Mouse (Mus musculus): ENCODE data around the gene Zfp59.
"Not testable (repeated sequence)": the region's sequence is repeated elsewhere in the genome, so short reads cannot be mapped to it uniquely, and the experiment has no call there.

Gene Zfp59

DNA sequence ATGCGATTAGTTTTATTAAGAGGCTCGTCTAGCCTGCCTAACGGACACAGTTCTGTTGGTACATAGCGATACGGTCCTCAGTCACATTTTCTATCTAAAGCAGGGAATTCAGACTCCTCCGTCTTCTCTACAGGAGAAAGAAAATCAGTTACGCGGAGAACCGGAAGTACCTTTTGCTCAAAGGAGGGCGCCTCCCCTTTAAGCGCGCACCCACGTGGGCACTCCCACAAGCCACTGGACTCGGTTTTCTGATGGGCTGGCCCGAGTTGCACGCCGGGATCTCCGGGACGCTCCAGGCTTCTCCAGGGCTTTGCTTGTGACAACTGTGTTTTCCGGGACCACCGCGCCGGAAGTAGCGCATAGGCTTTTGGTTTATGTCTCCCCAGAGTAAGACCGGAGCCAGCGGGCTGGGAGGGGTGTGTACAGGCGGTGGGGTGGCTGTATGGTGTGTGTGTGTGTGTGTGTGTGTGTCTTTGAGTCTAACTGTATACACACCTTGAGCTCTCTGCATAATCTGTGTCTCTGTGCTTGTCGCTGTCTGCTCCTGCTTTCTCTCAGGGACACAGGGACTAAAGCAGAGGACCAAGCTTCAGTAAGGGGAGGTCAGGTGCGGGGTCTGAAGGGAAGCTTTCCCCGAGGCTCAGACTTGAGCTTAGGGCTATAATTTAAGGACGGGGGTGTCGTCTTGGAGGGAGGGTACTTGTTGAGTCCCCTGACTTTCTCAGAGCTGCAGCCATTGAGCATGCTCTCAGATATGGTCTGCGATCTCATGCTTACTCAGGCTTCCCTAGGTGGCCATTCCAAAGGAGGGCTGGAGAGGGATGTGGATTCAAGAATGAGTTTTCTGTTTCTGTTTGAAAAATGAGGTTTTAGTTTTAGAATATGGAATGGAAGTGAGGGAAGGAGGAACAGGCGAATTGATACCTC lies at the start of gene Zfp59:
TSS of gene Zfp59 (plus strand) at position 285 of the 927 bp plus-strand sequence.
- peak; percentile 96 for DNase-seq (ENCODE audit: low spot score)

DNA sequence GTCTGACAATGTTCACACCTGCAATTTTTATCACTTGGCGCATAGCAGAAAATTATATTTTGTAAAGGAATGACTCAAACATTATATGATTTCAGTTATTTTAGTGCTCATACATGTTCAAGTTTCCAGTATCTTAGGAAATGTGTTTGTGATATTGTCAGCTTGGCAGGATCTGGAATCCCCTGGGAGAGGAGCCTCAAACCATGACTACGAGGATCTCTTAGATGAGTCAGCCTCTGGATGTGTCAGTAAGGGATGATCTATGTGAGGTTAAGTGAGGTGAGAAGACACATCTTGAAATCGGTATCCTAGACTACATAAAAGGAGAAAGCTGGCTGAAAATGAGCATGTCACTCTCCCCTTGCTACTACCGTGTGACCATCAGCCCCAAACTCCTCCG lies 49.1 kb upstream of the Zfp59 start:
- no peak for DNase-seq (ENCODE audit: low spot score)

DNA sequence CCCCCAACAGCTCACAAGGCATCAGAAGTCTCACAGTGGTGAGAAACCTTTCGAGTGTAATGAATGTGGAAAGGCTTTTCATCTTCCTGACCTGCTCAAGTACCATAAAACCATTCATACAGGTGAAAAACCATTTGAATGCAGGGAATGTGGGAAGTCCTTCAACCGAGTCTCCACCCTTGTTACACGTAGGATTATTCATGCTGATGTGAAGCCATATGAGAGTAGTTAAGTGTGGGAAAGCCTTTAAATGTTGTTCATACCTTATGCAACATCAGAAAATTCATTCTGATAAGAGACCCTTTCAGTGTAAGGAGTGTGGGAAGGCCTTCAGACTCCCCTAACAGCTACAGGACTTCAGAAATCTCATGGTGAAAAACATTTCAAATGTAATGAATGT lies 44.5 kb upstream of the Zfp59 start:
- not testable (repeated sequence) for DNase-seq (ENCODE audit: low spot score)

DNA sequence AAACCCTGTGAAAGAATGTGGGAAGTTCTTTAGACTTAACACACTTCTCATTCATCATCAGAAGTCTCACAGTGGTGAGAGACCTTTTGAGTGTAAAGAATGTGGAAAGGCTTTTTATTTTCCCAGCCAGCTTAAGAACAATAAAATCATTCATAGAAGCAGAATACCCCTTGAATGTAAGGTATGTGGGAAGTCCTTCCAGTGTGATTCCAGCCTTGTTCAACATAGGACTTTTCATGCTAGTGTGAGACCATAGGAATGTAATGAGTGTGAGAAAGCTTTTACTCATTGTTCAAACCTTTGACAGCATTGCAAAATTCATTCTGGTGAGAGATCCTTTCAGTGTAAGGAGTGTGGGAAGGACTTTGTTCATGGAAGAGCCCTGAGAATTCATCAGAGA lies 43.8 kb upstream of the Zfp59 start:
- no peak for DNase-seq (ENCODE audit: low spot score)

DNA sequence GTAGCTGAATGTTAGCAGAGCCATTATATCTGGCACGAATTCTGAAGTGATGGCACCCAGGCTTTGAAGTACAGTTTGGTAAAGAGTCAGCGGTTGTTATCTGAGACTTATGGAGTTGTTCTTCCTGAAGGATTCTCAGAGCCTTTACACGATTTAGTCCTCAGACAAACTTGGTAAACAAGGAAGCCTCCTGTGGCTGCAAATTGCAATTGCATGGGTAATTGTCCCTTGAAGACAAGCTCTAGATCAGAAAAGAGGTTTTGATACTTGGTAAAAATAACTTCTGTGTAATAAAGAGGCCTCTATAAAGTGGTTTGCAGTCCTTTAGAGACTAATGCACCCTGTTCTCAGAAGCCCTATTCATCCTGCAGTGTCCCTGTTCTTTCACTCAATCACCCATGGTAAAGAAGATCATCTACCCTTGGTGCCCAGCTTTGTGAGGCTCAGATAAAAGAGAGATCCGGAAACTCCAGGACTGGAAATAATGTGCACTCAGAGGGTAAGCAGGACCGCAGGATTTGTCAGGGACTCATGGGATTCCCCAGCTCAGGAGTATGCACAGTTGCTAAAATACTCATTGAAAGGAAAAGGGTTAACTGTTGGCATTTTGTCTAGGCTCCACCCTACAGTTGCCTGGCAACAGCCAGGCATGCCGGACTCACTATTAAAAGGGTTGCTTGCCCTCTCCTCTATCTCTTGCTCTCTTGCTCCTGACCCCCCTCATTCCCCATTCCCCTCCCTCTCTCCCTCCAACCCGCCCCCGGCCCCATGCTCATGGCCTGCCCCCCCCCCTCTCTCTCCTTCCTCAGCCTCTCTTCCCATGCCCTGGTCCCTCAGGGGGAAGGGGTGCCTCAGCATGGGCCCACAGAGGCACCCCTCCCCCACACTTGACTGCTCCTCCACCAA lies 40.2 kb upstream of the Zfp59 start:
- peak; percentile 88 for DNase-seq (ENCODE audit: low spot score)

DNA sequence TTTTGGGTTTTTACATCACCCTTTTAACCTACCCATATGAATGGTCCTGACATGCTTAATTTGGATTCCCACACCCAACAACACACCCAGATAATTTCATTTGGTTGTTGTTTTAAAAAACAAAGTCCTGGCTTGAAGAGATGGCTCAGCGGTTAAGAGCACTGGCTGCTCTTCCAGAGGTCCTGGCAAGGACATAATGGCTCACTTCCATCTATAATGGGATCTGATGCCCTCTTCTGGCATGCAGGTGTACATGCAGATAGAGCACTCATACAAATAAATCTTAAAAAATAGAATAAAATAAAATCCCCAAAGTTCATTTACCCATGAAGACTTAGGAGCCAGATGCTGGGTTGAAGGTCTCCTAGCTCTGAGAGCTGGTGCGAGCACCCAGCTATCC lies 37.3 kb upstream of the Zfp59 start:
- peak; percentile 34 for DNase-seq (ENCODE audit: low spot score)

DNA sequence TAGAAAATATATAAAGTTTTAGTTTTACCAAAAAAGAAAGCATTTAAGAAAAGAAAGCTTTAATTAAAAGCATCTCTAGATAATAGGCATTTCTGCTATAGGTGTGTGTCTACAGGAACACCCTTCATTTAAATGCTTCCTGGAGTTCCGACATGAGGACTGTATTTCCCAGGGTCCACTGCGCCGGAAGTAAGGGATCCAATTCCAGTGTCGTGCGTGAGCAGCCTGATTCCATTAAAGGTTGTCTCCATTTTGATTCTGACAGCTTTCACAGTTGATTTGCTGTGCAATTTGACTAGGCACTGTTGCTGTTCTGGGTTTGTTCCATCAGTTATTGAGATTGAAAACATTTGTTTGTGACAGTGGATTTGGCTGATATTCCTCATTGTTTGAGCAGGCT lies 35.4 kb upstream of the Zfp59 start:
- DNase-seq (ENCODE audit: low spot score), result no peak

DNA sequence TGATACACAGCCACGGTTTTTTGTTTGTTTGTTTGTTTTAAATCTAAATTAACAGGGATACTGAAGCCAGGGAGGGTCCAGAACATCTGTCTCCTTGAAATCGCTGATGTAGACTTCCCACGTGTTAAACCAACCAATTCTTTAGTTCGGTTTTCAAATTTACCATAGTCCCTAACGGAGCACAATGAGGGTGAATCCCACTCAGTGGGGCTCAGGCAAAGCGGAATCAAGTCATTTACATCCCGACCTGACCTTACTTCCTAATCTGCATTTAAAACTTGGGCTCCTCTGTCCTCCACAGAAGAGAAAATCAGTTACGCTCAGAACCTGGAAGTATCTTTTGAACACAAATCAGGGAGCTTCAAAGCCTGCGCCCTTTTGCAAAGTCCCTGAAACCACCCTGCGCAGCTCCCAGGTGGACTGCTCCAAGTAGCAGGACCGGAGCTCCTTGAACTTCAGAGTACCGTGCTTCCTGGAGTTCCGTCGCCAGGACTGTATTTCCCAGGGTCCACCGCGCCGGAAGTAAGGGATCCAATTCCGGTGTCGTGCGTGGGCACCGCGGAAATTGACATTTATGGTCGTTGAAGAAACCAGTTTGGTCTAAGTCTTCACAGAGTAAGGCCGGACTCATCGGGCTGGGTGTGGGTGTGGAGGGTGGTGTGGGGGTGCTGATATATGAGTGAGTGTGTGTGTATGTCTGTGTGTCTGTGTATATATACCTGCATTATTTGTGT lies 33.9 kb upstream of the Zfp59 start:
- peak; percentile 91 for DNase-seq (ENCODE audit: low spot score)

DNA sequence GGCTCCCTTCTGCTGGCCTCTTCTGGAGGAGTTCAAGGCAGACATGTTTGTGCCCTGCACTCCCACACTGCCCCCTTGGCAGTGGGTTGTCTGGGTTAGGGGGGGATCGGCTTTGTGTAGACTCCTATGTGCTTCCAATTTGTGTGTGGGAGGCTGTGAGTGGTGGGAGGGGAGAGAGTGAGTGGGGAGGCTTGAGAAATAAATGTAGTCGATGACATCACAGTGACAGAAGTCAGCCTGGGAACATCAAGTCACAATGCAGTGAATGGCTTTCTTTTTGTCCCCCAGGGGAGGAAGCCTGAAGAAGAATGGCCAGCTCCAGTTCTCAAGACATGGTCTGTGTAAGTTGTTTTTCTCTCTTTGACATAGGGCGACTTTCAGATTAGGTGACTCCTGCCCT lies 31.5 kb upstream of the Zfp59 start, which contains the start of gene Zfp626:
TSS of gene Zfp626 (plus strand) at position 301 of the 400 bp plus-strand sequence.
- not testable (repeated sequence) for DNase-seq (ENCODE audit: low spot score)

DNA sequence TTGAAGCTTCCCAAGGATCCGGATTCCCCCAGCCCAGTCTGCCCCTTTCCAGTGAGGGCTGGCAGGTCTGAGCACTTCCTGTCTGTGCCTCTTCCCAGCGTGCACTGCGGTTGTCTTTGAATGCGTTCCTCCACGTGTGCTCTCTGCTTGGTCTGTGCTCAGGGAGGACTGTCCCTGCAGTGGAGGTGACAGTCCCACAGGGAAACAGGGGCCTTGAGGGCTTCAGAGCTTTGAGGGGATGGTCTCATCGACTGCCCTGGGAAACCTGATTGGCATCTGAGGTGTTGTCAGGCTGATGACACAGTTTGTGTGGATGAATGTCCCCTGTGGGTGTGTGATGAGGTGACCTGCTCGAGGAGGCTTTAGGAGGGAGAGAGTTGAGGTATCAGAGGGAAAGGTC lies 31.1 kb upstream of the Zfp59 start:
- not testable (repeated sequence) for DNase-seq (ENCODE audit: low spot score)

DNA sequence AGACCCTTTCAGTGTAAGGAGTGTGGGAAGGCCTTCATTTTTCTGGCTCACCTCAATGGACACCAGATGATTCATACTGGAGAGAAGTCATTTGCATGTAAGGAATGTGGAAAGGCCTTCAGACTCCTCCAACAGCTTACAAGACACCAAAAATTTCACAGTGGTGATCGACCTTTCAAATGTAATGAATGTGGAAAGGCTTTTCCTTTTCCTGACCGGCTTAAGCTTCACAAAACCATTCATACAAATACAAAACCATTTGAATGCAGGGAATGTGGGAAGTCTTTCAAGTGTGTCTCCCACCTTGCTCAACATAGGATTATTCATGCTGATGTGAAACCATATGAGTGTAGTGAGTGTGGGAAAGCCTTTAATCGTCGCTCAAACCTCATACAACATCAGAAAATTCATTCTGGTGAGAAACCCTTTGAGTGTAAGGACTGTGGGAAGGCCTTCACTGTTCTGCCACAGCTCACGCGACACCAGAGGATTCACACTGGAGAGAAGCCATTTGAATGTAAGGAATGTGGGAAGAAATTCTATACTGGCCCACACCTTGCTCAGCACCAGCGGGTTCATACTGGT lies 19.8 kb upstream of the Zfp59 start:
- DNase-seq (ENCODE audit: low spot score), result no peak

DNA sequence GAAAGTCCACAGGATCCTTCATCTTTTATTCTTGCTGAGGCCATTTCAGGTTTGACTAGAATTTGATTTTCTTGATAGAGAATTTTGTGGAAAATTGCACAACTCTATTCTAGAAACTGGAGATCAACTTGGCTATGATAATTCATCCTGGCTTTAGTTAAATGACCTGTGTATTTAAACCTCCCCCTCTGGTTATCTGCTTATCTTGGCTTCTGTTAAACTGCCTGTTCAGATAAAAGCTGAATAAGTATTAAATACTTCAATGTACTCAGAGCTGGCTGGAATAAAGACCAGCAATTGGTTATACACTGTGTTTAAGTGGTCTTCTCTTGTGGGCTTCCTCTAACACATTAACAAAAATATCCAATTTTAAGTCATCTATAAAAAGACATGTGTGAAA lies 15.8 kb upstream of the Zfp59 start:
- DNase-seq (ENCODE audit: low spot score), result no peak

DNA sequence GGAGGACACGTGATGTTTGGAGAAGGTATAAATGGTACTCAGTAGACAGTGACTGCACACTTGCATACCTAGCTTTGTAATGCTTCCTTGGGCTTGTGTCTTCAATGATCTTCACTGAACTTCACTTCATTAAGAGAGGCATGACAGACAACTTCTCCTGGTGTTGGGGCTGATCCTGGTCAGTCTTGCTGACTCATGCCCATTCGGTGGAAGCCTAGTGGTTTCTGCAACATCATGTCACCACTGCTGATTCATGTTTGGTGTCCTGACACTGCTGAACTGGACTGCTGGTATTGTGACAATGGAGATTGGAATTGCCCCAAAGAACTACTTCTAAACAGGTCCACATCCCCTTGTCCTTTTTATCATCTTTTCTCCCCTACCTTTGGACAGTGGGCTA lies 4.3 kb upstream of the Zfp59 start:
- DNase-seq (ENCODE audit: low spot score), result no peak

DNA sequence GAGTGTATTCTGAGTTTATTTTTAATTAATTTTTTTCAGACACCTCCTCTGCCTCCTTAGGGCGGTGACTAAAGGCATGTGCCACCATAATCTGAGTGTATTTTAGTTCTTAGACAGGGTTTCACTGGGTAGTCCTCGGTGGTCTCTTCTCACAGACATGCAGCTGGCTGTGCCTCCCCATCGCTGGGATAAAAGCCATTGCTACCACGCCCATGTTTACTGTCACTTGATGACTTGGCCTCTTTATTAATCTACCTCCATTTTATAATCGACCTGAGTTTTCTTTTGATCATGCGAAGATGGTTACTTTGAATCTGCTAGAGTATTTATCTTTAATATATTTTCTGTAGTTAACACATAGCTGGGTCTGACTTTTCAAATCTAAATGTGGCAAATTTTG lies 511 bp upstream of the Zfp59 start:
- DNase-seq (ENCODE audit: low spot score), result no peak

DNA sequence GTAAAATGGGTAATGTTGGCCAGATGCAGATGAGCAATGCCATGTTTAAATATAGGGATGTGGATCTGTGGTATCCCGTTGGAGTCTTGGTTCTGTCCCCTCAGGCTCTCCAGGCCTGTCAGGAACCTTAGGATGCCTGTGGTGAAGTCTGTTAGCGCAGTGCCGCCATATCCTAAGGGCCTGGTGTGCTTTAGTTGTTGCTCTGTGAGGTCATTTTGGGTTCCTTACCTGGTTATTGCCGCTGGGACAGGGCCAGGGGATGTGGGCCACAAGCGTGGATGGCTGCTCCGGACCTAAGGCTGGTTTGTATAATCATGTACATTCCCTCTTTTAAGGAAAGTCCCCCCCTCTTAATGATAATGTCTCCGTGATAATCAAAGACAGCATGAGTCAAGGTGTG lies 1.2 kb downstream of the Zfp59 start:
- DNase-seq (ENCODE audit: low spot score), result no peak

DNA sequence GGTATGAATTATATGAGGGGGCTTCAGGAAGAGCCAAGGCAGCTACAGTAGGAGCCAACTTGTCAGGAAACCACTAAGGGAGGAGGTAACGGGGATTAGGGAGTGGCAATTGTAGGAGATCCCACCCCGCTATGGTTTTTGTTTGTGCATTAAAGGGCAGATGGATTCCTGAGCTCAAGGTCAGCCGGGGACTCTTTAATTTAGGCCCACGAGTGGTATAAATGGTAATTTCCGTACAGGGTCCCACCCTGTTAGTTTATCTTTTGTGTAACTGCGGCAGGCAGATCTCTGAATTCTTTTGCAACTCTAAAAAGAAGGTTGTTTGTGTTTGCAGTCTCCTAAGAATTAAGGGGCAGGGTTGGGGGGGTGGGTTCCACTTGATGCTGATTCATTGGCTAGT lies 1.7 kb downstream of the Zfp59 start:
- no peak for DNase-seq (ENCODE audit: low spot score)

DNA sequence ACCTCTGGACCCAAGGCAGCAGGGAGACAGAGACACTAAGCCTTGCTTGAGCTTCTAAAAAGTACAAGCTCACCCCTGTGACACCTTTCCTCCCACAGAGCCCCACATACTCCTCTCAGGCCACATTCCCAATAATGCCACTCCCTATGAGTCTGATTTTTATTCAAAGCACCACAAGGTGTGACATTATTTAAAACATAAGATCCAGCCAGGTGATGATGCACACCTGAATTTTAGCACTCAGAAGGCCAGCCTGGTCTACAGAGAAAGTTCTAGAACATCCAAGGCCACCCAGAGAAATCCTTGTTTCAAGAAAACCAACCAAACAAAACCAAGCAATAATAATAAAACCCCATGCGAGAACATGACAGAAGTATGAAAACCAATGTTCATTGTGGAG lies 18.8 kb downstream of the Zfp59 start, which contains the start of gene Zfp607a:
TSS of gene Zfp607a (plus strand) at position 301 of the 400 bp plus-strand sequence.
- no peak for DNase-seq (ENCODE audit: low spot score)

DNA sequence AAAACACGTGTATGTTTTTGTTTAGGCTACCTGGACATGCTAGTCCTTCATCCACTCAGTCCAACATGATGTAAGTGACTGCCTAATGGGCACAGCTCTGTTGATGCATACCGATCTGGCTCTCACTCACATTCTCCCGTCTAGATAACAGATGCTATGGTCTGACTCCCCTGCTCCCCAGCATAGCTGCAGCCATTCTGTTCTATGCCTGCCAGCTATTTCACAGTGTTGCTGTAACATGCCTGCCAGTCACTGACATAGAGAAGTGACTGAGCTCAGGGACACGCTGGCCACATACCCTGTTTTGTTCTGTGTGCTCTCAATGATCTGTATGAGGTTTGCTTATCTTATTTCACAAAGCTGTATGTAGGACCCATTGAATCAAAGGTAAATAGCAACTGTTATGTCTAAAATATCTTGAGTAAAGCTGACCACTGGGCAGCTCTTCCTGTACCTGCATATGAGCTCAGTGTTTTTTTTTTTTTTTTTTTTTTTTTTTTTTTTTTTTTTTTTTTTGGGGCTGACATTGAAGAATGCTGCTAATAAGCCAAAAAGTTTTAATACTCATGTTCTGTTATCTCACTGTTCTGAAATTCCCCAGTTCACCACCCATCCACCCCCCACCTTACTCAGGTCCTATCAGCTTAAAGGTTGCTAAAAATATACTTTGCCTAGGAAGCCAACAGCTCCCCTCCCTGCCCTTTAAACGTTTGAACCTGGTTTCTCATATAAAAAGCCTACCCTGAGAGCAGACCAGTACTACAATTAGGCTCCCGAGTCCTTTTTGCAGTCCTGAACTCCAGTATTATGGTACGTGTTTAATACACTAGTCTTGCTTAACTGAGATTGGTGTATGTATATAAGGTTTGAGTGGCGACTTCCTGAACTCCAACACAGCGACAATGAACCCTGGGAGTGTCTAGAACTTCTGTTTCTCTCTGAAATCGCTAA lies 21.2 kb downstream of the Zfp59 start:
- DNase-seq (ENCODE audit: low spot score), result no peak

DNA sequence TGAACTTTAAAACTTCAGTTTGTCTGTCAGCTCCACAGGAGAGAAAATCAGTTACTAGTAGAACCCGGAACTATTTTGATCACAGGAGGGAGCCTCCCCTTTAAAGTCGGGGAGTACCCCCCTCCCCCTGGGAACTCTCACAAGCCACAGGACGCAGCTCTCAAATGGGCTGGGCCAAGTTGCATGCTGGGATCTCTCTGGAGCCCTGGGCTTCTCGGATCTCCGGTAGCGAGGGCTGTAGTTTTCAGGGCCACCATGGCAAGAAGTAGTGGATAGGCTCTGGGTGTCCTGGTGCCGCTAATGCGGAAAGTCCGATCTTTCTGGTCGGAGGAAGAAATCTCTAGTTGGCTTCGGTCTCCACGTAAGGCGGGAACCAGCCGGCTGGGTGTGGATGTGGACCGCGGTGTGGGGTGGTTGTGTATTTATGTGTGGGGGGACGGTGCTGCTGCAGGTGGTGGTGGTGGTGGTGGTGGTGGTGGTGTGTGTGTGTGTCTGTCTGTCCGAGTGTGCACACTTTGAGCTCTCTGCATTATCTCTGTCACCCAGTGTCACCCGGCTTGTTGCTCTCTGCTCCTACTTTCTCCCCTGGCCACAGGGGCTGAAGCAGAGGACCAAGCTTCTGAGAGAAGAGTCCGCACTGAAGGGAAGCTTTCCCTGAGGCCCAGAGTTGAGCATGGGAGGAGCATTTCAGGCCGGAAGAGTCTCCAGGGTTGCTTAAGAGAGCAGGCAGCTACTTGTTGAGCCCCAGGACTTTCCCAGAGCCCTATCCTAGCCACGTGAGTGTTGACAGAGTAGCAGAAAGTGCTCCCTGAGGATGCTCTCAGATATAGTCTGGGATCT lies 22.2 kb downstream of the Zfp59 start:
- DNase-seq (ENCODE audit: low spot score), result peak; percentile 85

DNA sequence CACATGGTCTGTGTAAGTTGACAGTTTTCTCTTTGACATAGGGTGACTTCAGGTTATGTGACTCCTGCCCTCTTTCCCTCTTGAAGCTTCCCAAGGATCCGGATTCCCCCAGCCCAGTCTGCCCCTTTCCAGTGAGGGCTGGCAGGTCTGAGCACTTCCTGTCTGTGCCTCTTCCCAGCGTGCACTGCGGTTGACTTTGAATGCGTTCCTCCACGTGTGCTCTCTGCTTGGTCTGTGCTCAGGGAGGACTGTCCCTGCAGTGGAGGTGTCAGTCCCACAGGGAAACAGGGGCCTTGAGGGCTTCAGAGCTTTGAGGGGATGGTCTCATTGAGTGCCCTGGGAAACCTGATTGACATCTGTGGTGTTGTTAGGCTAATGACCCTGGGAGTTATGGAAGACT lies 24.2 kb downstream of the Zfp59 start:
- DNase-seq (ENCODE audit: low spot score), result not testable (repeated sequence)
